Mouse (Mus musculus): Measurements from ENCODE around the gene Rbm7. TPM values are rescaled to one million over a fixed set of nuclear protein-coding genes. Genes with fewer than 3 reads are reported as not detected.
"Not testable (repeated sequence)": the region's sequence is repeated elsewhere in the genome, so short reads cannot be mapped to it uniquely, and the experiment has no call there.

Gene Rbm7
- polyA plus RNA-seq, 1 experiment from 2014 or later, result 57.6 TPM

GRCm38 (mm10) chr9:48480411-48481213 lies 14.5 kb downstream of the Rbm7 start, which contains the start of gene Rexo2:
Rexo2 (minus strand) TSS chr9:48480623.
- H3K27me3 ChIP-seq, result no peaks in the 10 kb centered on the region
- peak; percentile 58 for DNase-seq (ENCODE audit: low read depth, low spot score)
- no peak for TF ChIP-seq CTCF (IDR thresholded peaks at IDR 0.05)
- ChIA-PET CTCF (no interaction called here), POLR2A (interaction anchor here (0.7 to 0.8 kb wide), 4 partner anchors 10 to 106 kb away, joined by 3 to 7 read pairs (median 4); no protein-coding TSS in a partner anchor)
- in situ Hi-C loops (cut with MboI; ENCODE audit: low pct_unique_long_range_greater_than_20kb), result no loop called here
- ATAC-seq, result peak; percentile 97

- DNase-seq (ENCODE audit: low read depth, low spot score), result no peak
- CTCF ChIA-PET, result no interaction called here
- ATAC-seq, result peak; percentile 63
These were observed 15.2 kb downstream of the Rbm7 start for GRCm38 (mm10) chr9:48479838-48480410.

GRCm38 (mm10) chr9:48478808-48479207 lies 16.3 kb downstream of the Rbm7 start:
- CTCF ChIA-PET, result no interaction called here
- ATAC-seq, result no peak
- POLR2A ChIA-PET, result no interaction called here
- TF ChIP-seq CTCF (IDR thresholded peaks at IDR 0.05), result no peak
- DNase-seq (ENCODE audit: low read depth, low spot score), result no peak
- in situ Hi-C loops (cut with MboI; ENCODE audit: low pct_unique_long_range_greater_than_20kb), result no loop called here
- no peaks in the 10 kb centered on the region for H3K27me3 ChIP-seq

More at GRCm38 (mm10) chr9:48479838-48480410, 15.2 kb downstream of the Rbm7 start:
- no peak for TF ChIP-seq CTCF (IDR thresholded peaks at IDR 0.05)
- POLR2A ChIA-PET, result interaction anchor here (0.7 to 0.9 kb wide), 2 partner anchors 12 to 107 kb away, joined by 4 read pairs; no protein-coding TSS in a partner anchor
- in situ Hi-C loops (cut with MboI; ENCODE audit: low pct_unique_long_range_greater_than_20kb), result no loop called here
- no peaks in the 10 kb centered on the region for H3K27me3 ChIP-seq

GRCm38 (mm10) chr9:48476236-48477165 lies 18.6 kb downstream of the Rbm7 start:
- DNase-seq (ENCODE audit: low read depth, low spot score), result no peak
- ATAC-seq, result no peak
- no peaks in the 10 kb centered on the region for H3K27me3 ChIP-seq
- POLR2A ChIA-PET, result no interaction called here
- CTCF ChIA-PET, result no interaction called here
- no peak for TF ChIP-seq CTCF (IDR thresholded peaks at IDR 0.05)
- in situ Hi-C loops (cut with MboI; ENCODE audit: low pct_unique_long_range_greater_than_20kb), result no loop called here

- in situ Hi-C loops (cut with MboI; ENCODE audit: low pct_unique_long_range_greater_than_20kb), result no loop called here
- no peaks in the 10 kb centered on the region for H3K27me3 ChIP-seq
- TF ChIP-seq CTCF (IDR thresholded peaks at IDR 0.05), result no peak
- ChIA-PET POLR2A (no interaction called here), CTCF (interaction anchor here (1.4 kb wide), 1 partner anchor 9 kb away, joined by 4 read pairs; no protein-coding TSS in a partner anchor)
- DNase-seq (ENCODE audit: low read depth, low spot score), result no peak
- ATAC-seq, result no peak
These were observed 20.7 kb downstream of the Rbm7 start for GRCm38 (mm10) chr9:48474367-48474766.

GRCm38 (mm10) chr9:48473131-48473530 lies 22.0 kb downstream of the Rbm7 start:
- POLR2A ChIA-PET, result no interaction called here
- no peak for DNase-seq (ENCODE audit: low read depth, low spot score)
- CTCF ChIA-PET, result no interaction called here
- no peak for TF ChIP-seq CTCF (IDR thresholded peaks at IDR 0.05)
- in situ Hi-C loops (cut with MboI; ENCODE audit: low pct_unique_long_range_greater_than_20kb), result no loop called here
- no peaks in the 10 kb centered on the region for H3K27me3 ChIP-seq
- ATAC-seq, result no peak

- DNase-seq (ENCODE audit: low read depth, low spot score) (no peak), ATAC-seq (no peak)
- ChIA-PET POLR2A (no interaction called here), CTCF (interaction anchor here (1.4 kb wide), 1 partner anchor 114 kb away, joined by 4 read pairs; no protein-coding TSS in a partner anchor)
- TF ChIP-seq CTCF (IDR thresholded peaks at IDR 0.05), result no peak
- no peaks in the 10 kb centered on the region for H3K27me3 ChIP-seq
- in situ Hi-C loops (cut with MboI; ENCODE audit: low pct_unique_long_range_greater_than_20kb), result no loop called here
These were observed 22.6 kb downstream of the Rbm7 start for GRCm38 (mm10) chr9:48472441-48473025.

- not testable (repeated sequence) for ATAC-seq; H3K27me3 ChIP-seq; DNase-seq (ENCODE audit: low read depth, low spot score)
- CTCF ChIA-PET, result interaction anchor here (0.7 to 3.2 kb wide), 8 partner anchors 15 to 200 kb away, joined by 3 to 12 read pairs (median 4); no protein-coding TSS in a partner anchor
- in situ Hi-C loops (cut with MboI; ENCODE audit: low pct_unique_long_range_greater_than_20kb), result loop anchor here (5.0 kb wide), 2 partner anchors 95 to 135 kb away; no protein-coding TSS in a partner anchor
- POLR2A ChIA-PET, result interaction anchor here (0.9 kb wide), 1 partner anchor 12 kb away, joined by 4 read pairs; no protein-coding TSS in a partner anchor
These were observed 27.6 kb downstream of the Rbm7 start for GRCm38 (mm10) chr9:48467471-48467870.

GRCm38 (mm10) chr9:48466804-48467203 lies 28.3 kb downstream of the Rbm7 start:
- ChIA-PET CTCF (interaction anchor here (0.7 to 3.2 kb wide), 7 partner anchors 16 to 200 kb away, joined by 3 to 12 read pairs (median 4); no protein-coding TSS in a partner anchor), POLR2A (no interaction called here)

More at GRCm38 (mm10) chr9:48466804-48467203, 28.3 kb downstream of the Rbm7 start:
- TF ChIP-seq CTCF (IDR thresholded peaks at IDR 0.05), result peak; percentile 95
- in situ Hi-C loops (cut with MboI; ENCODE audit: low pct_unique_long_range_greater_than_20kb), result loop anchor here (5.0 kb wide), 2 partner anchors 95 to 135 kb away; no protein-coding TSS in a partner anchor
- no peaks in the 10 kb centered on the region for H3K27me3 ChIP-seq
- ATAC-seq, result no peak
- DNase-seq (ENCODE audit: low read depth, low spot score), result no peak
